Mouse (Mus musculus): ENCODE results near the gene P2rx7. TPM values are rescaled to one million over a fixed set of nuclear protein-coding genes. Genes with fewer than 3 reads are reported as not detected.
"Not testable (repeated sequence)": the region's sequence is repeated elsewhere in the genome, so short reads cannot be mapped to it uniquely, and the experiment has no call there.

The P2rx7 gene
- polyA plus RNA-seq, 1 experiment from 2014 or later: 2.1 TPM

GRCm38 (mm10) chr5:122639517-122639916, 4.2 kb upstream of the P2rx7 start:
- ATAC-seq: no peak
- no peaks in the 10 kb centered on the region for H3K9me3 ChIP-seq (ENCODE audit: low read length)
- TF ChIP-seq CTCF (IDR thresholded peaks at IDR 0.05; ENCODE audit: low read depth): no peak
- TF ChIP-seq EP300 (IDR thresholded peaks at IDR 0.05; ENCODE audit: low read depth): no peak

DNA sequence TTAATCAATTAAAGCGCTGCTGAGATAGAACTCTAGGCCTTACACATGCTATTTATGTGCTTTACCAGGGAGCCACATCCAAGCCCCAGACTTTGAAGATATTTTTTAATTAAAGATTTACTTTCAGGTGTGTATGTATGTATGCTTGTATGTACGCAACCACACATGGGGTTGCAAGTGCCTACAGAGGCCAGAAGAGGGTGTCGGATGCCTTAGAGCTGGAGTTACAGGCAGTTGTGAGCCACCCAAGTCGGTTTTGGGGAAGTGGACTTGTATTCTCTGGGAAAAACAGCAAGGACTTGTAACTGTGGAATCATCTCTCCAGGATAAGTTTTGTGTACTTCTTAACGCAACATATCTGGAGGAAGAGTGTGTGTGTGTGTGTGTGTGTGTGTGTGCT, 3.7 kb upstream of the P2rx7 start:
- H3K27me3 ChIP-seq (ENCODE audit: insufficient read depth, low read length): no peaks in the 10 kb centered on the region
- no peaks in the 10 kb centered on the region for H3K36me3 ChIP-seq (replicated peaks; ENCODE audit: insufficient read depth, low read length)
- no peak overlapping the region for H3K27ac ChIP-seq (ENCODE audit: low read depth)
- H3K9ac ChIP-seq (replicated peaks): no peak overlapping the region
- H3K4me2 ChIP-seq (ENCODE audit: low read depth, low read length): no peak overlapping the region
- no peaks in the 10 kb centered on the region for H3K9me3 ChIP-seq (ENCODE audit: low read length)
- DNase-seq (no peak), ATAC-seq (no peak)
- 74% methylated on average over 5 of the region's 5 CpGs for WGBS (ENCODE audit: insufficient replicate concordance)
- no peak for TF ChIP-seq EP300 (IDR thresholded peaks at IDR 0.05; ENCODE audit: low read depth)
- TF ChIP-seq CTCF (IDR thresholded peaks at IDR 0.05; ENCODE audit: low read depth): peak; percentile 51
- H3K4me3 ChIP-seq (ENCODE audit: low read depth, low read length): no peak overlapping the region
- peaks cover 10% of the 10 kb centered on the region for H3K4me1 ChIP-seq (ENCODE audit: insufficient read depth)

More at GRCm38 (mm10) chr5:122639517-122639916, 4.2 kb upstream of the P2rx7 start:
- no peak overlapping the region for H3K27ac ChIP-seq (ENCODE audit: low read depth)
- H3K27me3 ChIP-seq (ENCODE audit: insufficient read depth, low read length): no peaks in the 10 kb centered on the region
- H3K4me1 ChIP-seq (ENCODE audit: insufficient read depth): peaks cover 9% of the 10 kb centered on the region
- H3K4me2 ChIP-seq (ENCODE audit: low read depth, low read length): no peak overlapping the region
- H3K9ac ChIP-seq (replicated peaks): no peak overlapping the region
- 70% methylated on average over 4 of the region's 4 CpGs for WGBS (ENCODE audit: insufficient replicate concordance)
- H3K36me3 ChIP-seq (replicated peaks; ENCODE audit: insufficient read depth, low read length): no peaks in the 10 kb centered on the region
- no peak for DNase-seq
- H3K4me3 ChIP-seq (ENCODE audit: low read depth, low read length): no peak overlapping the region

DNA sequence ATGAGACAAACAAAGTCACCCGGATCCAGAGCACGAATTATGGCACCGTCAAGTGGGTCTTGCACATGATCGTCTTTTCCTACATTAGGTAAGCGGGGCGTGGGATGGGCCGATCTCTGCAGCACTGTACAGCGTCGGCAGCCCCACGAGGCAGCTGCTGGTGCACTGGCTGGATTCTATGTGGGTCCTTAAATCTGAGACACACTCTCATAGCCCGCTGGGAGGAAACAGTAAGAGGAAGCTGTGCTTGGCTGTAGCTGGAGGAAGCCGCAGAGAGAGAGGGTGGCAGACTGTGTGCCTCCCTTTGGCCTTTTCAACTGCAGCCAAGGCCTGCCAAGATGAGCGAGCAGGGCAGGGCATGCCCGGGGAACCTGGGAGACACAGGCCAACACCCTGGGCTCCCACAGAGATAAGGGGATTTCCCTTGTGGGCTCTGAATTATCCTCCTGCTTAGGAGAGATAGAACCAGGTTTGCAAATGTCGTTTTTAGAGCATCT, 448 bp downstream of the P2rx7 start:
- no peaks in the 10 kb centered on the region for H3K9me3 ChIP-seq (ENCODE audit: low read length)
- no peaks in the 10 kb centered on the region for H3K27me3 ChIP-seq (ENCODE audit: insufficient read depth, low read length)
- no peaks in the 10 kb centered on the region for H3K36me3 ChIP-seq (replicated peaks; ENCODE audit: insufficient read depth, low read length)
- TF ChIP-seq CTCF (IDR thresholded peaks at IDR 0.05; ENCODE audit: low read depth) (no peak), EP300 (IDR thresholded peaks at IDR 0.05; ENCODE audit: low read depth) (no peak; the same call in 1 of the 2 replicates)
- peak overlapping the region; percentile 18; the same call in 1 of the 2 replicates for H3K9ac ChIP-seq (replicated peaks)
- peak overlapping the region; percentile 58 for H3K4me2 ChIP-seq (ENCODE audit: low read depth, low read length)
- peak; percentile 56 for ATAC-seq
- peak overlapping the region; percentile 29 for H3K4me3 ChIP-seq (ENCODE audit: low read depth, low read length)
- H3K4me1 ChIP-seq (ENCODE audit: insufficient read depth): peaks cover 10% of the 10 kb centered on the region
- peak overlapping the region; percentile 49 for H3K27ac ChIP-seq (ENCODE audit: low read depth)
- 24% methylated on average over 15 of the region's 15 CpGs for WGBS (ENCODE audit: insufficient replicate concordance)
- peak; percentile 40 for DNase-seq

GRCm38 (mm10) chr5:122645290-122645689, 1.6 kb downstream of the P2rx7 start:
- TF ChIP-seq EP300 (IDR thresholded peaks at IDR 0.05; ENCODE audit: low read depth) (no peak), CTCF (IDR thresholded peaks at IDR 0.05; ENCODE audit: low read depth) (no peak)
- Histone ChIP-seq H3K9me3 (ENCODE audit: low read length) (no peaks in the 10 kb centered on the region), H3K27me3 (ENCODE audit: insufficient read depth, low read length) (no peaks in the 10 kb centered on the region), H3K4me3 (ENCODE audit: low read depth, low read length) (no peak overlapping the region), H3K4me1 (ENCODE audit: insufficient read depth) (peaks cover 10% of the 10 kb centered on the region), H3K27ac (ENCODE audit: low read depth) (no peak overlapping the region), H3K36me3 (replicated peaks; ENCODE audit: insufficient read depth, low read length) (no peaks in the 10 kb centered on the region), H3K4me2 (ENCODE audit: low read depth, low read length) (no peak overlapping the region), H3K9ac (replicated peaks) (no peak overlapping the region)
- ATAC-seq: no peak
- 23% methylated on average over 6 of the region's 6 CpGs for WGBS (ENCODE audit: insufficient replicate concordance)
- no peak for DNase-seq

DNA sequence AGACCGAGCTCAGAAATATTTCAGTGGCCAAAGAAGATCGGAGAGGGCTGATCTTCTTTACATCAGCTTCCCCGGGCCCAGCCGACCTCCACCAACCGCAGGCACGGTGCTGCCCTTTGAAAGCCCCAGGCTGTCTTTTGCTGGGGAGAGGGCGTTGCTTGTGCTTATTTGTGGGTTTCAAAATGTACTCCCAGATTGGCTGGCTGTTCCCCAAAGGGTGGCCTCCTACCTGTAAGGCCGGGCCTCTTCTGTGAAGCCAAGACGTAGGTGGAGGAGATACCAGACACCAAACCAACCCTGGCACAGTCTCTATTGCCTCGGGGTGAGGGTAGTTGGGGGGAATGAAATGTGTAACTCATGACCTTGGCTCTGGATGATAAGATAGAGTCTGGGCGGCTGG, 2.3 kb downstream of the P2rx7 start:
- Histone ChIP-seq H3K27me3 (ENCODE audit: insufficient read depth, low read length) (no peaks in the 10 kb centered on the region), H3K4me1 (ENCODE audit: insufficient read depth) (peaks cover 10% of the 10 kb centered on the region)

DNA sequence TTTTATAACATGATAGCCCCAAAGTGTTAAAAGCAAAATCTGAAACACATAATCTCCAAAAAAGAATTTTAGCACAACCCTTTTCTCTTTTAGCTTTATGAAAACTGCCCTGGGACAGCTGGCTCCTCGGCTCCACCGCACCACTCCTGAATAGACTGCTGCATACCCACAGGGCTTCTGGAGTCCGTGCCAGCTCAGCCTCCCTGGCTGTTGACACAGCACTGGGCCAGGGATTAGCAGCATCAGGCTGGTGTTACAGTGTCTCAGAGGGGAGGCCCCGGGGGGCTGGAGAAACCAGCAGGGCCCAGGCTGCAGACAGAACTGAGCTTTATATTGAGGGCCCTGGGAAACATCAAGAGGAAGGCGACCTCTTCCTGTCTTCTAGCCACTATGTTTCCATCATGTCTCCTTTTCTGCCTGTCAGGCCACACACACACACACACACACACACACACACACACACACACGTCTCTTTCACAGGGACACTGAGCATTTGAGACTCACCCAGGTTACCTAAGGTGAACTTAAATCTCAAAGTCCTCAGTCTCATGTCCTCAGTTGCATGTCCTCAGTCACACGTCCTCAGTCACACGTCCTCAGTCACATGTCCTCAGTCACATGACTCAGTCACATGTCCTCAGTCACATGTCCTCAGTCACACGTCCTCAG, 3.7 kb downstream of the P2rx7 start:
- no peak for TF ChIP-seq CTCF (IDR thresholded peaks at IDR 0.05; ENCODE audit: low read depth)
- Histone ChIP-seq H3K9me3 (ENCODE audit: low read length) (no peaks in the 10 kb centered on the region), H3K4me1 (ENCODE audit: insufficient read depth) (peaks cover 15% of the 10 kb centered on the region), H3K27me3 (ENCODE audit: insufficient read depth, low read length) (no peaks in the 10 kb centered on the region), H3K36me3 (replicated peaks; ENCODE audit: insufficient read depth, low read length) (no peaks in the 10 kb centered on the region), H3K27ac (ENCODE audit: low read depth) (no peak overlapping the region), H3K9ac (replicated peaks) (no peak overlapping the region), H3K4me3 (ENCODE audit: low read depth, low read length) (no peak overlapping the region), H3K4me2 (ENCODE audit: low read depth, low read length) (no peak overlapping the region)
- DNase-seq (no peak), ATAC-seq (no peak)
- WGBS (ENCODE audit: insufficient replicate concordance): 58% methylated on average over 9 of the region's 9 CpGs

More for the DNA sequence above, 2.3 kb downstream of the P2rx7 start:
- Histone ChIP-seq H3K9ac (replicated peaks) (no peak overlapping the region), H3K4me3 (ENCODE audit: low read depth, low read length) (no peak overlapping the region), H3K9me3 (ENCODE audit: low read length) (no peaks in the 10 kb centered on the region), H3K27ac (ENCODE audit: low read depth) (no peak overlapping the region), H3K36me3 (replicated peaks; ENCODE audit: insufficient read depth, low read length) (no peaks in the 10 kb centered on the region), H3K4me2 (ENCODE audit: low read depth, low read length) (no peak overlapping the region)
- DNase-seq (no peak), ATAC-seq (no peak)
- TF ChIP-seq EP300 (IDR thresholded peaks at IDR 0.05; ENCODE audit: low read depth) (no peak), CTCF (IDR thresholded peaks at IDR 0.05; ENCODE audit: low read depth) (no peak)
- 63% methylated on average over 11 of the region's 11 CpGs for WGBS (ENCODE audit: insufficient replicate concordance)

DNA sequence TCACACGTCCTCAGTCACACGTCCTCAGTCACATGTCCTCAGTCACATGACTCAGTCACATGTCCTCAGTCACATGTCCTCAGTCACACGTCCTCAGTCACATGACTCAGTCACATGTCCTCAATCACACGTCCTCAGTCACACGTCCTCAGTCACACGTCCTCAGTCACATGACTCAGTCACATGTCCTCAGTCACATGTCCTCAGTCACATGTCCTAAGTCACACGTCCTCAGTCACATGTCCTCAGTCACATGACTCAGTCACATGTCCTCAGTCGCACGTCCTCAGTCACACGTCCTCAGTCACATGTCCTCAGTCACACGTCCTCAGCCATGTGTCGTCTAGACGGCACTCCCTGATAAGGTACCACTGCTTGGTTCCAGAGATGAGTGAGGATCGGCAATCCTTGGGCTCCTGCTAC, 4.3 kb downstream of the P2rx7 start:
- WGBS (ENCODE audit: insufficient replicate concordance): 85% methylated on average over 14 of the region's 14 CpGs

More for the DNA sequence above, 4.3 kb downstream of the P2rx7 start:
- H3K9ac ChIP-seq (replicated peaks); H3K36me3 ChIP-seq (replicated peaks; ENCODE audit: insufficient read depth, low read length); DNase-seq; H3K4me2 ChIP-seq (ENCODE audit: low read depth, low read length); ATAC-seq; H3K9me3 ChIP-seq (ENCODE audit: low read length); H3K27ac ChIP-seq (ENCODE audit: low read depth); H3K4me3 ChIP-seq (ENCODE audit: low read depth, low read length); H3K27me3 ChIP-seq (ENCODE audit: insufficient read depth, low read length): not testable (repeated sequence)
- H3K4me1 ChIP-seq (ENCODE audit: insufficient read depth): peaks cover 21% of the 10 kb centered on the region
